Mouse (Mus musculus): ENCODE measurements around the gene Gdpd3. TPM values are rescaled to one million over a fixed set of nuclear protein-coding genes. Genes with fewer than 3 reads are reported as not detected.
A peak's percentile ranks its signal among the peaks of the same experiment; 100 is the strongest.

The Gdpd3 gene
- polyA plus RNA-seq, 1 experiment, result 24.4 TPM

DNA sequence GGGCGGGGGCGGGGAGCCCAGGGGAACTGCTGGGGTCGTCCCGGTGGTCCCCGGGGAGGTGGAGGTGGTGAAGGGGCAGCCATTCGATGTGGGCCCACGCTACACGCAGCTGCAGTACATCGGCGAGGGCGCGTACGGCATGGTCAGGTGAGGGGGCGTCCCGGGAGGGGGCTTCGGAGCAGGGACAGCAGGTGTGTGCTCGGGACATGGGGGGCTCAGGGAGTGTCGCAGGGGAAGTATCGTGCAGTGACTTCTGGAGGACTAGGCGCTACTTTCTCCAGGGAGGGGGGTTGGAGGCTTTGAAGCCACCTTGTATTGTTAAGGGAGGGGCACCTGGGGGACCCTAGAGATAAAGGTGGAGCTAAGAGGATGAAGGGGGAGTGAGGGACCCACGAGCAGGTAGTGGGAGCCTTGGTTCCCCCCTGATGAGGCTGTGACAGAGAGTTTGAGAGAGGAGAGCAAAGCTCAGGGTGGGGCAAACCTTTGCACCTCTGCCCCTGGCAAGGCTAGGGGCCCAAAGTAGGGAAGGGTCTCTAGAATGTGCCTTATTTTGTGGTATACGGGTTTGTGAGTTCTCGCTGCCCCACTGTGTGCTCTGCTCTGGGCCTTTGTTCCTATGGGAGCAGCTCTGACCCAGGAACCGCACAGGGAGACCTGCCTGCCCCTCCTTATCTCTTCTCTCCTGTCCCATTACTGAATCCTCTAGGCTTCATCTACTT, 6.3 kb upstream of the Gdpd3 start:
- Histone ChIP-seq H3K27ac (ENCODE audit: insufficient read depth, low read depth, low read length) (peak overlapping the region; percentile 100), H3K27me3 (ENCODE audit: control insufficient read depth, insufficient read depth, low read length) (no peaks in the 10 kb centered on the region), H3K4me3 (ENCODE audit: low read depth, low read length) (peak overlapping the region; percentile 97), H3K36me3 (ENCODE audit: control insufficient read depth, insufficient read depth, low read length) (peaks cover 28% of the 10 kb centered on the region), H3K4me1 (ENCODE audit: control insufficient read depth, insufficient read depth, insufficient read length, low read length) (peaks cover 14% of the 10 kb centered on the region; the same call in 1 of the 2 replicates)
- WGBS, result 1% methylated on average over 23 of the region's 24 CpGs
- TF ChIP-seq CTCF (IDR thresholded peaks at IDR 0.05; ENCODE audit: extremely low read depth, insufficient read length, insufficient replicate concordance, low read depth, low read length) (no peak), POLR2A (IDR thresholded peaks at IDR 0.05; ENCODE audit: low read depth, low read length) (no peak; the same call in 1 of the 2 replicates)

DNA sequence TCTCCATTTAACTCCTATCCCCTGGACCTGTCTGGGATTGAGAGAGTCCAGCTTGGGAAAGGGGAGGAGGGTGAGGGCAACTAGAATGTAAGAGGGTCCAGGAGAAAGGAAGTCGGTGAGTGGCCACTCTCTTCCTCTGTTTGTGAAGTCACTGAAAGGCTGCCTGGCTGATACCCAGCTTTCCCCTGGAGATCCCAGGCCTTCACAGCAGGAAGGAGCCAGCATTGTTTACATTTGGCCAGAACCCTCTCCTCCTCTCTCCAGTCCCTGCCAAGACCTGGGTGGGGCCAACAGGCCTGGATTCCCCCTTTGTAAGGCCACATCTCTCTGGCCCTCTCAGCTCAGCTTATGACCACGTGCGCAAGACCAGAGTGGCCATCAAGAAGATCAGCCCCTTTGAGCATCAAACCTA, 5.7 kb upstream of the Gdpd3 start:
- Histone ChIP-seq H3K27ac (ENCODE audit: insufficient read depth, low read depth, low read length) (peak overlapping the region; percentile 100), H3K36me3 (ENCODE audit: control insufficient read depth, insufficient read depth, low read length) (peaks cover 33% of the 10 kb centered on the region), H3K4me1 (ENCODE audit: control insufficient read depth, insufficient read depth, insufficient read length, low read length) (peaks cover 10% of the 10 kb centered on the region; the same call in 1 of the 2 replicates), H3K4me3 (ENCODE audit: low read depth, low read length) (peak overlapping the region; percentile 97), H3K27me3 (ENCODE audit: control insufficient read depth, insufficient read depth, low read length) (no peaks in the 10 kb centered on the region)
- 8% methylated on average over 3 of the region's 3 CpGs for WGBS
- TF ChIP-seq POLR2A (IDR thresholded peaks at IDR 0.05; ENCODE audit: low read depth, low read length) (peak; percentile 43), CTCF (IDR thresholded peaks at IDR 0.05; ENCODE audit: extremely low read depth, insufficient read length, insufficient replicate concordance, low read depth, low read length) (no peak)

- 19% methylated on average over 4 of the region's 4 CpGs for WGBS
- peak overlapping the region; percentile 97 for H3K4me3 ChIP-seq (ENCODE audit: low read depth, low read length)
- TF ChIP-seq POLR2A (IDR thresholded peaks at IDR 0.05; ENCODE audit: low read depth, low read length), result no peak
- TF ChIP-seq CTCF (IDR thresholded peaks at IDR 0.05; ENCODE audit: extremely low read depth, insufficient read length, insufficient replicate concordance, low read depth, low read length), result no peak
- H3K27ac ChIP-seq (ENCODE audit: insufficient read depth, low read depth, low read length), result peak overlapping the region; percentile 100
- peaks cover 13% of the 10 kb centered on the region for H3K4me1 ChIP-seq (ENCODE audit: control insufficient read depth, insufficient read depth, insufficient read length, low read length)
- H3K27me3 ChIP-seq (ENCODE audit: control insufficient read depth, insufficient read depth, low read length), result no peaks in the 10 kb centered on the region
- H3K36me3 ChIP-seq (ENCODE audit: control insufficient read depth, insufficient read depth, low read length), result peaks cover 37% of the 10 kb centered on the region
Measured at GRCm38 (mm10) chr7:126760956-126761355, 5.2 kb upstream of the Gdpd3 start.

- Histone ChIP-seq H3K4me1 (ENCODE audit: control insufficient read depth, insufficient read depth, insufficient read length, low read length) (peaks cover 17% of the 10 kb centered on the region), H3K27me3 (ENCODE audit: control insufficient read depth, insufficient read depth, low read length) (no peaks in the 10 kb centered on the region), H3K36me3 (ENCODE audit: control insufficient read depth, insufficient read depth, low read length) (peaks cover 41% of the 10 kb centered on the region), H3K4me3 (ENCODE audit: low read depth, low read length) (peak overlapping the region; percentile 47), H3K27ac (ENCODE audit: insufficient read depth, low read depth, low read length) (peak overlapping the region; percentile 100)
- 13% methylated on average over 6 of the region's 6 CpGs for WGBS
- TF ChIP-seq POLR2A (IDR thresholded peaks at IDR 0.05; ENCODE audit: low read depth, low read length), result peak; percentile 58; the same call in 1 of the 2 replicates
- no peak for TF ChIP-seq CTCF (IDR thresholded peaks at IDR 0.05; ENCODE audit: extremely low read depth, insufficient read length, insufficient replicate concordance, low read depth, low read length)
Measured at GRCm38 (mm10) chr7:126761529-126762067, 4.5 kb upstream of the Gdpd3 start.

GRCm38 (mm10) chr7:126762471-126763008, 3.6 kb upstream of the Gdpd3 start:
- WGBS, result 69% methylated on average over 17 of the region's 17 CpGs

GRCm38 (mm10) chr7:126765540-126765939, 594 bp upstream of the Gdpd3 start:
- TF ChIP-seq POLR2A (IDR thresholded peaks at IDR 0.05; ENCODE audit: low read depth, low read length), result no peak
- TF ChIP-seq CTCF (IDR thresholded peaks at IDR 0.05; ENCODE audit: extremely low read depth, insufficient read length, insufficient replicate concordance, low read depth, low read length), result no peak
- peaks cover 75% of the 10 kb centered on the region for H3K36me3 ChIP-seq (ENCODE audit: control insufficient read depth, insufficient read depth, low read length)
- WGBS, result 81% methylated on average over 9 of the region's 9 CpGs

More at GRCm38 (mm10) chr7:126762471-126763008, 3.6 kb upstream of the Gdpd3 start:
- H3K4me1 ChIP-seq (ENCODE audit: control insufficient read depth, insufficient read depth, insufficient read length, low read length), result peaks cover 17% of the 10 kb centered on the region
- H3K27me3 ChIP-seq (ENCODE audit: control insufficient read depth, insufficient read depth, low read length), result no peaks in the 10 kb centered on the region
- no peak overlapping the region for H3K4me3 ChIP-seq (ENCODE audit: low read depth, low read length)
- peaks cover 51% of the 10 kb centered on the region for H3K36me3 ChIP-seq (ENCODE audit: control insufficient read depth, insufficient read depth, low read length)
- TF ChIP-seq CTCF (IDR thresholded peaks at IDR 0.05; ENCODE audit: extremely low read depth, insufficient read length, insufficient replicate concordance, low read depth, low read length) (no peak), POLR2A (IDR thresholded peaks at IDR 0.05; ENCODE audit: low read depth, low read length) (no peak)
- 0 out of 2 replicates have a peak overlapping the region, but pooled peaks have one; percentile 24 for H3K27ac ChIP-seq (ENCODE audit: insufficient read depth, low read depth, low read length)

GRCm38 (mm10) chr7:126767001-126767400, 867 bp downstream of the Gdpd3 start:
- H3K27ac ChIP-seq (ENCODE audit: insufficient read depth, low read depth, low read length), result no peak overlapping the region
- peaks cover 11% of the 10 kb centered on the region for H3K4me1 ChIP-seq (ENCODE audit: control insufficient read depth, insufficient read depth, insufficient read length, low read length)
- no peaks in the 10 kb centered on the region for H3K27me3 ChIP-seq (ENCODE audit: control insufficient read depth, insufficient read depth, low read length)
- TF ChIP-seq CTCF (IDR thresholded peaks at IDR 0.05; ENCODE audit: extremely low read depth, insufficient read length, insufficient replicate concordance, low read depth, low read length), result no peak
- TF ChIP-seq POLR2A (IDR thresholded peaks at IDR 0.05; ENCODE audit: low read depth, low read length), result no peak
- peaks cover 76% of the 10 kb centered on the region for H3K36me3 ChIP-seq (ENCODE audit: control insufficient read depth, insufficient read depth, low read length)
- H3K4me3 ChIP-seq (ENCODE audit: low read depth, low read length), result no peak overlapping the region
- WGBS, result 85% methylated on average over 8 of the region's 8 CpGs

More at GRCm38 (mm10) chr7:126765540-126765939, 594 bp upstream of the Gdpd3 start:
- Histone ChIP-seq H3K4me1 (ENCODE audit: control insufficient read depth, insufficient read depth, insufficient read length, low read length) (peaks cover 17% of the 10 kb centered on the region), H3K27ac (ENCODE audit: insufficient read depth, low read depth, low read length) (no peak overlapping the region), H3K4me3 (ENCODE audit: low read depth, low read length) (no peak overlapping the region), H3K27me3 (ENCODE audit: control insufficient read depth, insufficient read depth, low read length) (no peaks in the 10 kb centered on the region)

Measured in small intestine, adult 2 months (tissue).